Mouse (Mus musculus): Measurements from ENCODE around the gene Rpp14. TPM values are rescaled to one million over a fixed set of nuclear protein-coding genes. Genes with fewer than 3 reads are reported as not detected.
A peak's percentile ranks its signal among the peaks of the same experiment; 100 is the strongest.

The Rpp14 gene
- polyA plus RNA-seq, 1 experiment = 3.3 TPM

- H3K4me1 ChIP-seq (ENCODE audit: control insufficient read depth, insufficient read depth, low read length) = no peaks in the 10 kb centered on the region
- no peaks in the 10 kb centered on the region for H3K27me3 ChIP-seq (ENCODE audit: control insufficient read depth, insufficient read depth, low read length)
- no peak overlapping the region for H3K4me3 ChIP-seq (ENCODE audit: control insufficient read depth, low read depth, low read length)
- TF ChIP-seq POLR2A (IDR thresholded peaks at IDR 0.05; ENCODE audit: control insufficient read depth, low read depth, low read length) (no peak), CTCF (IDR thresholded peaks at IDR 0.05; ENCODE audit: control insufficient read depth, insufficient read depth, insufficient replicate concordance, low read depth, low read length) (no peak)
- H3K27ac ChIP-seq (ENCODE audit: control insufficient read depth, insufficient read depth, low read depth, low read length) = no peak overlapping the region
- no peaks in the 10 kb centered on the region for H3K36me3 ChIP-seq (ENCODE audit: control insufficient read depth, insufficient read depth, low read length)
These were observed 34.9 kb upstream of the Rpp14 start for GRCm38 (mm10) chr14:8045187-8045846.

GRCm38 (mm10) chr14:8046839-8047238 lies 33.3 kb upstream of the Rpp14 start:
- TF ChIP-seq POLR2A (IDR thresholded peaks at IDR 0.05; ENCODE audit: control insufficient read depth, low read depth, low read length) = no peak
- Histone ChIP-seq H3K4me1 (ENCODE audit: control insufficient read depth, insufficient read depth, low read length) (no peaks in the 10 kb centered on the region), H3K4me3 (ENCODE audit: control insufficient read depth, low read depth, low read length) (no peak overlapping the region), H3K27me3 (ENCODE audit: control insufficient read depth, insufficient read depth, low read length) (no peaks in the 10 kb centered on the region), H3K36me3 (ENCODE audit: control insufficient read depth, insufficient read depth, low read length) (no peaks in the 10 kb centered on the region), H3K27ac (ENCODE audit: control insufficient read depth, insufficient read depth, low read depth, low read length) (no peak overlapping the region)

DNA sequence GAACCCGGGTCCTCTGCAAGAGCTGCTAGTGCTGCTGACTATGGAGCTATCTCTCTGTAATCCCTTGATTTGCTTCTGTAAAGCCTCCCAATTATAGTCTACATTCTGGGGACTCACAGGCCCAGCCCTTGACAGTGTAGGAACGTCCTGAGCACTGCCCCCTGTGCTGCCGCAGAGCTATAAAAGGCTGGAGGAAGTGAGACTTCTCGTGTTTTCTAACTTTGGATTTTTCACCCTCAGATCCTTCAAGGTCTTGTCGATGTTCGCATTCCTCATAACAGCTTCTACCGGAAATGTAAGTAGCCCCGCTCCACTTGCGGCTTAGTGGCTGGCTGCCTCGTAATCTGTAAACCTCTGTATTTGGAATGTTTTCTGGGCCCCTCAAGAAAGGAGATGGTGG lies 30.8 kb upstream of the Rpp14 start:
- H3K27me3 ChIP-seq (ENCODE audit: control insufficient read depth, insufficient read depth, low read length) = no peaks in the 10 kb centered on the region
- peaks cover 4% of the 10 kb centered on the region for H3K4me1 ChIP-seq (ENCODE audit: control insufficient read depth, insufficient read depth, low read length)
- no peak overlapping the region for H3K27ac ChIP-seq (ENCODE audit: control insufficient read depth, insufficient read depth, low read depth, low read length)
- H3K36me3 ChIP-seq (ENCODE audit: control insufficient read depth, insufficient read depth, low read length) = no peaks in the 10 kb centered on the region
- no peak overlapping the region for H3K4me3 ChIP-seq (ENCODE audit: control insufficient read depth, low read depth, low read length)
- TF ChIP-seq CTCF (IDR thresholded peaks at IDR 0.05; ENCODE audit: control insufficient read depth, insufficient read depth, insufficient replicate concordance, low read depth, low read length) (no peak), POLR2A (IDR thresholded peaks at IDR 0.05; ENCODE audit: control insufficient read depth, low read depth, low read length) (no peak)

DNA sequence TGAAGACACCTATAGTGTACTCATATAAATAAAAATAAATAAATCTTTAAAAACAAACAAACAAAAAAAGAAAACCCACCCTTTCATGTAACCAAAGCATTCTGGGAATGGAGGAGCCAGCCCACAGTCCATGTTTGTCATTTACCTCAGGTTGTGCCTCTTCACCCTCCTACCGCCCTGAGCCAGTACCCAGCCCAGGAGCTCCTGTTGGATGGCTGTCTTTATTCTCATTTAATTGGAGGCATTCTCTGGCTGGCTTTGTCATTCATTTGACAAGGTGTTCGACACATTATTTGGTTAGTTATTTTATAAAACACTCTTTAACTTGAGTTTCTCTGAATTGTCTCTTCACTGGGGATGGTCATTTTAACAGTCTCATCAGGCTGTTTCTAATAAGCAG lies 28.3 kb upstream of the Rpp14 start:
- no peak overlapping the region for H3K4me3 ChIP-seq (ENCODE audit: control insufficient read depth, low read depth, low read length)
- no peaks in the 10 kb centered on the region for H3K27me3 ChIP-seq (ENCODE audit: control insufficient read depth, insufficient read depth, low read length)
- H3K27ac ChIP-seq (ENCODE audit: control insufficient read depth, insufficient read depth, low read depth, low read length) = no peak overlapping the region
- no peak for TF ChIP-seq CTCF (IDR thresholded peaks at IDR 0.05; ENCODE audit: control insufficient read depth, insufficient read depth, insufficient replicate concordance, low read depth, low read length)
- no peak for TF ChIP-seq POLR2A (IDR thresholded peaks at IDR 0.05; ENCODE audit: control insufficient read depth, low read depth, low read length)
- peaks cover 12% of the 10 kb centered on the region for H3K4me1 ChIP-seq (ENCODE audit: control insufficient read depth, insufficient read depth, low read length)
- H3K36me3 ChIP-seq (ENCODE audit: control insufficient read depth, insufficient read depth, low read length) = no peaks in the 10 kb centered on the region

- Histone ChIP-seq H3K27me3 (ENCODE audit: control insufficient read depth, insufficient read depth, low read length) (no peaks in the 10 kb centered on the region), H3K4me3 (ENCODE audit: control insufficient read depth, low read depth, low read length) (peak overlapping the region; percentile 60), H3K4me1 (ENCODE audit: control insufficient read depth, insufficient read depth, low read length) (peaks cover 12% of the 10 kb centered on the region), H3K36me3 (ENCODE audit: control insufficient read depth, insufficient read depth, low read length) (no peaks in the 10 kb centered on the region), H3K27ac (ENCODE audit: control insufficient read depth, insufficient read depth, low read depth, low read length) (no peak overlapping the region)
- TF ChIP-seq CTCF (IDR thresholded peaks at IDR 0.05; ENCODE audit: control insufficient read depth, insufficient read depth, insufficient replicate concordance, low read depth, low read length) (no peak), POLR2A (IDR thresholded peaks at IDR 0.05; ENCODE audit: control insufficient read depth, low read depth, low read length) (no peak)
These were observed 27.5 kb upstream of the Rpp14 start for GRCm38 (mm10) chr14:8052661-8053060.

DNA sequence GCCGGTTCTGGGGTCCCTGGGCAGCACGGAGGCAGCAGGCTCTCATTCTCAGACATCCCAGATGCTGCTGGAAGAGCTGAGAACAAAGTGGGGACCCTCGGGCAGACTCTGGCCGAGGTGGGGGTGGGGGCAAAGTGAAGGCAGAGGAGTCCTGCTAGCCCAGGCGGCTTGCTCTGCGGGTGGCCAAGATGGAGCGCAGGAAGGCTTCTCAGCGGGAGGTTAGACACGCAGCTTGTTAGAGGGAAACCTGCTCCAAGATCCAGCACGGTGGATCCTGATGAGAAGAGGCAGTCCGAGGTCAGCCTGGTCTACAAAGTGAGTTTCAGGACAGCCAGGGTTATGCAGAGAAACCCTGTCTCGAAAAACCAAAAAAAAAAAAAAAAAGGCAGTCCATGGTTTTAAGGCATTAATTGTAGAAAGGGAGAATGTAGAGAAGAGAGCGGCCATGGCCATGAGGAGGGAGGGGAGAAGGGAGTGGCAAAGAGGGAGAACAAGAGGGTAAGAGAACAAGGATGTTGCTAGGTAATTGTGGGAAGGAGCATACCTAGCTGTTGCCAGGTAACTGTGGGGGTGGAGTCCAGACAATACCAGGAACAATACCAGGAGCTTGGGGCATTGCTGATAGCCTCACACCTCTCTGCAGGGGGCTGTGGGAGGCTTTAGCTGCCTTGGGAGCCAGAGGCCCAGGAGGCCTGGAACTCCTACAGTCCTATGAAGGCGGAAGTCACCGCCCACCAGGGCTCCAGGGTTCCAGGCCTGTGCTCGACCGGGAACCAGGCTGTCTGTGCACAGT lies 25.7 kb upstream of the Rpp14 start:
- Histone ChIP-seq H3K27ac (ENCODE audit: control insufficient read depth, insufficient read depth, low read depth, low read length) (peak overlapping the region; percentile 36; the same call in 1 of the 2 replicates), H3K4me1 (ENCODE audit: control insufficient read depth, insufficient read depth, low read length) (peaks cover 12% of the 10 kb centered on the region), H3K27me3 (ENCODE audit: control insufficient read depth, insufficient read depth, low read length) (no peaks in the 10 kb centered on the region), H3K4me3 (ENCODE audit: control insufficient read depth, low read depth, low read length) (peak overlapping the region; percentile 87), H3K36me3 (ENCODE audit: control insufficient read depth, insufficient read depth, low read length) (no peaks in the 10 kb centered on the region)
- TF ChIP-seq POLR2A (IDR thresholded peaks at IDR 0.05; ENCODE audit: control insufficient read depth, low read depth, low read length) (peak; percentile 10; the same call in 1 of the 2 replicates), CTCF (IDR thresholded peaks at IDR 0.05; ENCODE audit: control insufficient read depth, insufficient read depth, insufficient replicate concordance, low read depth, low read length) (no peak)

GRCm38 (mm10) chr14:8056076-8056475 lies 24.1 kb upstream of the Rpp14 start:
- peaks cover 12% of the 10 kb centered on the region for H3K4me1 ChIP-seq (ENCODE audit: control insufficient read depth, insufficient read depth, low read length)
- TF ChIP-seq CTCF (IDR thresholded peaks at IDR 0.05; ENCODE audit: control insufficient read depth, insufficient read depth, insufficient replicate concordance, low read depth, low read length) (no peak), POLR2A (IDR thresholded peaks at IDR 0.05; ENCODE audit: control insufficient read depth, low read depth, low read length) (no peak)
- no peak overlapping the region for H3K27ac ChIP-seq (ENCODE audit: control insufficient read depth, insufficient read depth, low read depth, low read length)
- no peak overlapping the region; the same call in 1 of the 2 replicates for H3K4me3 ChIP-seq (ENCODE audit: control insufficient read depth, low read depth, low read length)
- H3K36me3 ChIP-seq (ENCODE audit: control insufficient read depth, insufficient read depth, low read length) = no peaks in the 10 kb centered on the region
- H3K27me3 ChIP-seq (ENCODE audit: control insufficient read depth, insufficient read depth, low read length) = no peaks in the 10 kb centered on the region

Data from testis, adult 2 months (tissue).